Mouse (Mus musculus) stomach, embryonic 16.5 days (tissue): Measurements from ENCODE around the gene Sgip1. TPM values are rescaled to one million over a fixed set of nuclear protein-coding genes. Genes with fewer than 3 reads are reported as not detected.

Experiments used
- ATAC-seq: fragments of 200-750 bp; cut with Nextera tagmentation; 2 replicates; pipeline ENCODE4 v1.8.0; 2017; ENCODE audit warnings: moderate number of reproducible peaks, moderate TSS enrichment; ENCODE audit not compliant: insufficient read depth, low FRiP score
- H3K27ac ChIP-seq: fragments of 300-500 bp; sonication (generic); 2 replicates; pipeline ENCODE4 v1.5.1; 2014; ENCODE audit warnings: low read length
- H3K27me3 ChIP-seq: fragments of 300-500 bp; sonication (generic); 2 replicates; pipeline ENCODE4 v1.6.1; 2014; ENCODE audit warnings: low read length, control low read depth, mixed read lengths; ENCODE audit not compliant: control insufficient read depth, insufficient read depth
- H3K36me3 ChIP-seq: fragments of 300-500 bp; sonication (generic); 2 replicates; pipeline ENCODE4 v1.6.1; 2014; ENCODE audit warnings: low read length; ENCODE audit not compliant: control insufficient read depth, insufficient read depth
- H3K4me1 ChIP-seq: fragments of 300-500 bp; sonication (generic); 2 replicates; pipeline ENCODE4 v1.6.1; 2014; ENCODE audit warnings: low read length, control low read depth, mixed read lengths; ENCODE audit not compliant: control insufficient read depth, insufficient read depth
- H3K4me2 ChIP-seq: fragments of 300-500 bp; sonication (generic); 2 replicates; pipeline ENCODE4 v1.6.1; 2014; ENCODE audit warnings: low read depth, low read length, mixed read lengths
- H3K4me3 ChIP-seq: fragments of 300-500 bp; sonication (generic); replicated peaks from 2 replicates; pipeline ENCODE4 v1.5.1; 2014; ENCODE audit warnings: mild to moderate bottlenecking, low read length
- H3K9ac ChIP-seq: fragments of 300-500 bp; sonication (generic); 2 replicates; pipeline ENCODE4 v1.6.1; 2014; ENCODE audit warnings: low read length
- H3K9me3 ChIP-seq: fragments of 300-500 bp; sonication (generic); replicated peaks from 2 replicates; pipeline ENCODE4 v1.6.1; 2016; ENCODE audit warnings: low read length, control low read depth; ENCODE audit not compliant: control insufficient read depth
- WGBS: fragments of 180-500 bp; shearing (Covaris S2); extraction: QIAGEN DNeasy Blood & Tissue Kit; methylation state at CpG from one replicate; pipeline ENCODE4 v1.1.7; 2014; 5-methylcytosine and 5-hydroxymethylcytosine counted together
- polyA plus RNA-seq: library from polyadenylated mRNA; unstranded; fragments of >200 nt; fragmentation: Nextera tagmentation; extraction: Ambion mirVana; gene quantifications from 2 replicates; pipeline ENCODE4 v1.2.1, GENCODE M21; 2015

Sgip1 gene
- polyA plus RNA-seq, 1 experiment from 2014 or later, result 7.9 TPM

DNA sequence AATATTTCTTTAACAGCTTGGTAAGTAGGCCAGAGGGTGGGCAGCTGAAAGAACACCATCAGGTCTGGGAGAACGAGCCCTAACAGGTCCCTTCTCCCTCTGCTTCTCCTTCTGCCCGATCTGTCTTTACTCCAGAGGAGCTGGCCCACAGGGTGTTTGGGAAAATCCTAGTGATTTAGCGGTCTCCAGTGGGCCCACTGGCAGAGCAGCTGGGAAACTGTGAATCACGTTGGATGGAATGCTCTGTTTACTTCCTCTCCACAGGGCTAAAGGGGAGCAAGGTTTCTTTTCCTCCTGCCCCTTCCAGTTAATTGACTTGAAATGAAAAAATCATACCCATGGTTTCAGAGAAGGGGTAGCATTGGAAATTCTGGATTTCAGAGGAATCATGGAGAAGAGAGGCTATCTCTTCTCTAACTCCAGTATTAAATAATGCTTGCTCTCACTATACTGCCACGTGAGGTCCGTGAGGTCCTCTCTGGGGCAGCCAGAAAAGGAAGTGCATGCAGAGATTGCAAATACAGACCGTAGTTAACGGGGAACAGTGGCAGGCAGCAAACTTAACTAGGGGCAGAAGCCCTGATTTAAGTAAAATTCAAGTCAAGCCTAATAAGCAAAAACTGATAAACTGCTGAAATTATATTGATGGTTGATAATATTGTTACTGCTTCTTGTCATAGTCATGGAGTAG is 51.1 kb downstream of the Sgip1 start:
- Histone ChIP-seq H3K9me3 (no peaks in the 10 kb centered on the region), H3K27ac (no peak overlapping the region), H3K4me2 (no peak overlapping the region), H3K4me1 (0 out of 2 replicates have a peak, but pooled peaks cover 6% of the 10 kb centered on the region), H3K27me3 (no peaks in the 10 kb centered on the region), H3K4me3 (no peak overlapping the region), H3K9ac (no peak overlapping the region), H3K36me3 (no peaks in the 10 kb centered on the region)
- no peak for ATAC-seq
- WGBS, result 36% methylated on average over 8 of the region's 8 CpGs

DNA sequence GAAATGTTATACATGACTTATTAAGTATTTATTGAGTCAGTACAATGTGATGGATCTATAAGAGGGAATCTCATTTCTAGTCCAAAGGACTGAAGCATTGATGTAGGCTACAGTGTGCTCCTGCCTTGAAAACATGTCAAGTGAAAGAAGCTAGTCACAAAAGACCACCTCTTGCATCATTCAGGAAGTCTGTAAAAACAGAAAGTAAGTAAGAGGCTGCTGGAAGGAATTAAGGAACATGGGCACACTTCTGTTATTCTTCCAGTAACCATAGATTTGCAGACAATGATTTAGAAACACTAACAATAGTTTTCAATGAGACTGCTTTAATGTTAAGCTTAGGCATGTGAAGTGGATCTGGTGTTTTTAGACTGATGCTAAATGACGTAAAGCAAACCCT is 60.4 kb downstream of the Sgip1 start:
- WGBS, result 84% methylated on average over 1 of the region's 1 CpGs
- Histone ChIP-seq H3K36me3 (no peaks in the 10 kb centered on the region), H3K4me2 (no peak overlapping the region), H3K4me3 (no peak overlapping the region), H3K9ac (no peak overlapping the region), H3K9me3 (no peaks in the 10 kb centered on the region), H3K27ac (no peak overlapping the region), H3K4me1 (no peaks in the 10 kb centered on the region), H3K27me3 (no peaks in the 10 kb centered on the region)
- no peak for ATAC-seq

DNA sequence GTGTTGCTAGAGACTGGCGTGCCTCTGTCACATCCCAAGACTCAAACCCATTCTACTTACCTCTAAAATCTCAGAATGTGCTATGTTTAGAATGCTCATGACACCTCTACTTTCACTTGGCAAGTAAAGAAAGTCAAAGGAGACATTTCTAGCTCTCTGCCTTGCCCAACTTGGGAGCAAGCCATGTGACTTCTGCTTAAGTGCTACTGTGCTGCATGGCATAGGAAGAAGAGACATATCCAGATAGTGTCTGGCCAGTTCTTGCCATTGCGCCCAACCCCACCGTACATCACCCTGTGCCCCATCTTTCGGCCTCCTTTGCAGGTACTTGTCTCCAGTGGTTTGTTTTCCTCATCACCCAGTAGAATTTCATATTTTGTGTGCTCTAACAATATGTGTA is 60.8 kb downstream of the Sgip1 start:
- no peak overlapping the region for H3K27ac ChIP-seq
- no peaks in the 10 kb centered on the region for H3K36me3 ChIP-seq
- no peaks in the 10 kb centered on the region for H3K4me1 ChIP-seq
- no peak overlapping the region for H3K4me3 ChIP-seq
- WGBS, result 93% methylated on average over 4 of the region's 4 CpGs
- no peak overlapping the region for H3K4me2 ChIP-seq
- no peaks in the 10 kb centered on the region for H3K27me3 ChIP-seq
- no peak overlapping the region for H3K9ac ChIP-seq
- no peaks in the 10 kb centered on the region for H3K9me3 ChIP-seq
- ATAC-seq, result no peak

DNA sequence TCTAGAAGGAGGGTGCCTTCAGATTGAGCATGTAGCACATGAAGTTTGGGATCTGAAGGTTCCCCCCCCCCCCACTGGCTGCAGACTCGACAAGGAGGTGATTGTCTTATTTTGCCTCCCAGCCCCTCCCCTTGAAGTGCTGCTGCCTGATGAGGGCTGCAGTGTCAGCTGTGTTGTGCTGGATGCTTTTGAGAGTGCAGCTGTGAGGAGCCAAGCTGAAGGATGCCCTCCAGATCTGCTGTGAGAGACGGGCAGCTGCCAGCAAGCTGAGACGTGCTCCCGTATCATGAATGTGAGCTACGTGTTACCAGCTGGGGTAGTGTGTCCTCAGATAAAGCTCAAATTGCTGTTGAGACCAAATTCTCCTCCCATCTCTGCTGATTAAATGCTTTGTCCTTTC is 63.5 kb downstream of the Sgip1 start:
- WGBS, result 67% methylated on average over 5 of the region's 5 CpGs
- no peak overlapping the region for H3K4me2 ChIP-seq
- H3K9me3 ChIP-seq, result no peaks in the 10 kb centered on the region
- H3K9ac ChIP-seq, result no peak overlapping the region
- no peak overlapping the region for H3K27ac ChIP-seq
- no peaks in the 10 kb centered on the region for H3K27me3 ChIP-seq
- no peaks in the 10 kb centered on the region for H3K36me3 ChIP-seq
- ATAC-seq, result no peak
- no peaks in the 10 kb centered on the region for H3K4me1 ChIP-seq
- H3K4me3 ChIP-seq, result no peak overlapping the region

DNA sequence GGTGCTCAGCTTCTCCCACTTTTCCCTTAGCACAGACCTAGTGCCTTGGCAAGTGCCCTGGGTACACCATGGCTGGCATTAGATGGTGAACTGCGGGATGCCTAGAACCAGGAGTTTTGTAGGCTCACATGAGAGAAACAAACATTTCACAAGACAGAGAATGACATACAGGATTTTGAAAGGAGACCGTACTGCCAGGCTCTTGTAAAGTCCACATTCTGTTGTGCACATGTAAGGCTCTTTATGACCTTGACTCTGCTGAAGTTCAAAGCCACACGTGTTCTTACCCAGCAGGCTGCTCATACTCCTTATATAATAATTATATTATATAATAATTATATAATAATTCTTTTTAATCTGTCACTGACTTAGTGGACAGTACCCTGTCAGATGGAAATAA is 65.9 kb downstream of the Sgip1 start:
- no peak for ATAC-seq
- H3K36me3 ChIP-seq, result no peaks in the 10 kb centered on the region
- no peak overlapping the region for H3K27ac ChIP-seq
- no peak overlapping the region for H3K4me3 ChIP-seq
- H3K4me2 ChIP-seq, result no peak overlapping the region
- 85% methylated on average over 3 of the region's 3 CpGs for WGBS
- no peak overlapping the region for H3K9ac ChIP-seq
- H3K9me3 ChIP-seq, result no peaks in the 10 kb centered on the region
- H3K27me3 ChIP-seq, result no peaks in the 10 kb centered on the region
- no peaks in the 10 kb centered on the region for H3K4me1 ChIP-seq

DNA sequence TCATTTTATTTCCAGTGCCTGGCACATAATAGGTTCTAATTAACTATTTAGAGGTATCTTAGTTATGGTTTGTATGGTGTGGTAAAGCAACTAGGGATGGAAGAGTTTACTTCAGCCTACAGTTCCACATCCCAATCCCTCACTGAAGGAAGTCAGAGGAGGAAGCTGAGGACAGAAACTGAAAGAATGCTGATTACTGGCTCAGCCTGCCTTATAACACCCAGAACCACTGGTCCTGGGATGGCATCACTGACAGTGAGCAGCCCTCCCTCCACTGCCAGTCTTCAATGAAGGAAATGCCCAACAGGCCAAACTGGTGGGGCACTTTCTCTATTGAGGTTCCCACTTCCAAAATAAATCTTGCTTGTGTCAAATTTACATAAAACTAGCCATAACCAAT is 67.2 kb downstream of the Sgip1 start:
- Histone ChIP-seq H3K9me3 (no peaks in the 10 kb centered on the region), H3K4me3 (no peak overlapping the region), H3K36me3 (no peaks in the 10 kb centered on the region), H3K4me2 (no peak overlapping the region), H3K9ac (no peak overlapping the region), H3K4me1 (no peaks in the 10 kb centered on the region), H3K27me3 (no peaks in the 10 kb centered on the region), H3K27ac (no peak overlapping the region)
- no peak for ATAC-seq

DNA sequence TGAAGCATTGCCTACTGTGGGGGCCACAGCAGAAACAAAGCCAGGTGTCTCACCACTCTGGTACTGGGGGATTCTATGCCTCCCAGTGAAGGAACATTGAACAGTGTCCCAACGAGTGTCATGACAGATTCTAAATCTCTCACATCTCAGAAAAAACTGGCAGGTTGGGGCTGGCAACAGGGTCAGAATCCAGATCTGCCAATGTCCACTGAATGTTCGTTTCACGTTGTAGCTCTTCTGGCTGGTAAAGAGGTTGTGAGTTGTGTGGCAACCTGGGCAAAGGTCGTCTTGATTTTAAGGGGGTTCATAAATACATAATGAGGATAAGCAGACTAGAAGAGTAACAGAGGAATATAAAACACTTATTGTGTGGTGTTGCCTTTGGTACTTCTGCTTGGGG is 68.2 kb downstream of the Sgip1 start:
- Histone ChIP-seq H3K36me3 (no peaks in the 10 kb centered on the region), H3K27me3 (no peaks in the 10 kb centered on the region), H3K27ac (no peak overlapping the region), H3K4me1 (no peaks in the 10 kb centered on the region), H3K4me2 (no peak overlapping the region), H3K9me3 (no peaks in the 10 kb centered on the region), H3K4me3 (no peak overlapping the region), H3K9ac (no peak overlapping the region)
- no peak for ATAC-seq
- 81% methylated on average over 4 of the region's 4 CpGs for WGBS

DNA sequence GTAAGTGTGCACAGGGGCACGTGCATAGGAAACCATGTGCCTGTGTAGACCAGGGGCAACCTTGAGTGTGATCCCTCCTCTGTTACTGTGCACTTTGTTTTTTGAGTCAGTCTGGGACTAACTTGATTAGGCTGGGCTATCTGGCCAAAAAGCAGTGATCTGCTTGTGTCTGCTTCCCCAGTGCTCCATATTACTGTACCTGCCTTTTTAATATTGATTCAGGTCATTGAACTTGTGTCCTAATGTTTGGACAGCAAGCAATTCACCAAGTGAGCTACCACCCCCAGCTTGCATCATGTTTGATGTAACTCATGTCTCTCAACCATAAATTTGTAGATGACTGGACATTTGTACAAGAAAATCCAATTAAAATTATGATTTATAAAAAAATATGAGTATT is 69.2 kb downstream of the Sgip1 start:
- H3K4me1 ChIP-seq, result no peaks in the 10 kb centered on the region
- H3K27ac ChIP-seq, result no peak overlapping the region
- no peaks in the 10 kb centered on the region for H3K9me3 ChIP-seq
- no peak overlapping the region for H3K9ac ChIP-seq
- WGBS, result 76% methylated on average over 1 of the region's 1 CpGs
- no peaks in the 10 kb centered on the region for H3K36me3 ChIP-seq
- no peak overlapping the region for H3K4me3 ChIP-seq
- no peak for ATAC-seq
- H3K4me2 ChIP-seq, result no peak overlapping the region
- no peaks in the 10 kb centered on the region for H3K27me3 ChIP-seq

DNA sequence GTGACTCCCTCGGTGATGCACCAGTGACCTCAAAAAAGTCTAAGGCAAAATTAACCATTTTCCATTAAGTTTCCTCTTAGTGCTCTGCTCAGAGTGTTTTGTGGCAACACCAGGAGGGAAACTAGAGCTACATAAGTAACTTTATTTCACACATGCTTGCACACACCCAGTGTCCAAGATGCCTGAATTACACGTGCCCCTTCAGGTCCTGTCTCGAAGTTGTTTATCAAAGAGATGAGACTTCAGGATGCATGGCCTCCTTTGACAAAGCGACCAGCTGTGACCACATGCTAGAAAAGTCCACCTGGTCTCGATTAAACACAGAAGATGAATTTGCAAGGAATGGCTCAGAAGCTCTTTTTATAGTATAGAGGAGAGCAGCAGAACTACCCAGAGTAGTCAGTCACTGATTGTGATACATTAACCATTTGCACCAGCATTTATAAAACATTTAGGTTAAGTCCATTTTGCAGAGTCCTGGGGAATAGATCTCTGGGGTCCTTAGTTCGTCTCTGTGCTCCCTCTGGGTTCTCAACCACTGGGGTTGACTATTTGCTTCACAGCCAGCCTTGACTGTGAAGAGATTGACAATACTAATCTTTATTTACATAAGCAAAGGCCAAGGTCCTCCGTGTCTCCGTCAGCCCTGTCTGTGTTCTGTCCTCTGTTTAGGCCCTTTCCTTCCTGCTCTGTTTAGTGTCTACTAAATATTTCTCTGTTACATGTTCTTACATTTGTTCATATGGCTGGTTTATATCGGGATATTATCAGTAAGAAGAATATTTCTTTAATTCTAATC is 70.1 kb downstream of the Sgip1 start:
- H3K4me3 ChIP-seq, result no peak overlapping the region
- 36% methylated on average over 9 of the region's 9 CpGs for WGBS
- H3K4me2 ChIP-seq, result no peak overlapping the region
- H3K4me1 ChIP-seq, result no peaks in the 10 kb centered on the region
- no peak; the same call in 1 of the 2 replicates for ATAC-seq
- H3K36me3 ChIP-seq, result no peaks in the 10 kb centered on the region
- no peak overlapping the region for H3K9ac ChIP-seq
- H3K27me3 ChIP-seq, result no peaks in the 10 kb centered on the region
- H3K9me3 ChIP-seq, result no peaks in the 10 kb centered on the region
- H3K27ac ChIP-seq, result no peak overlapping the region
